In genomic region chr5:134622069-134622468, GRCm38 (mm10) we compare ENCODE assay signal across 13 mouse cellular contexts. TPM values are rescaled to one million over a fixed set of nuclear protein-coding genes. Genes with fewer than 3 reads are reported as not detected.
DNase-seq lines count a peak whose midpoint lies in the region; ATAC-seq lines count a peak whose summit lies in the region.
"Had no signal": no experiment of that assay in that cellular context is flagged by ENCODE, and none has a peak within 500 bp of the region (broad histone marks: within the 10 kb centered on the region; RNA-seq: fewer than 3 reads in every experiment).

No protein-coding gene starts in this region.

- peak; percentile 63 for DNase-seq in midbrain, embryonic 14.5 days
- no peak for DNase-seq in midbrain, embryonic 10.5 days (ENCODE audit: low spot score)
- DNase-seq in cerebellum, adult 18-20 months: peak; percentile 40 to 44
- peak; percentile 42 to 49 for DNase-seq in cerebellum, postnatal 36 days
- peak; percentile 77 to 78 for DNase-seq in layer of hippocampus, postnatal 36 days
- DNase-seq in spleen, adult 18-20 months: no peak
- DNase-seq: adrenal gland, adult 8-10 months; liver, embryonic 13.5 days; lung, postnatal 36 days had no signal

- peaks cover 98% of the 10 kb centered on the region for H3K36me3 ChIP-seq in midbrain, embryonic 14.5 days (ENCODE audit: control insufficient read depth, insufficient read depth, low read length)
- H3K36me3 ChIP-seq in midbrain, embryonic 10.5 days: peaks cover 100% of the 10 kb centered on the region

- no peaks in the 10 kb centered on the region for H3K9me3 ChIP-seq in midbrain, embryonic 14.5 days (ENCODE audit: control insufficient read depth, low read length)
- no peaks in the 10 kb centered on the region for H3K9me3 ChIP-seq in midbrain, embryonic 10.5 days (replicated peaks)
- H3K9me3 ChIP-seq: embryonic facial prominence, embryonic 12.5 days; liver, embryonic 13.5 days; midbrain, embryonic 13.5 days; neural tube, embryonic 12.5 days had no signal

- H3K9ac ChIP-seq in midbrain, embryonic 14.5 days (replicated peaks; ENCODE audit: low read length): no peak overlapping the region
- H3K9ac ChIP-seq: embryonic facial prominence, embryonic 12.5 days; liver, embryonic 13.5 days; midbrain, embryonic 13.5 days; neural tube, embryonic 12.5 days had no signal

- 78% methylated on average over 2 of the region's 2 CpGs for WGBS in midbrain, embryonic 14.5 days
- WGBS in midbrain, embryonic 10.5 days: 96% methylated on average over 2 of the region's 2 CpGs

- no peak overlapping the region for H3K4me2 ChIP-seq in midbrain, embryonic 14.5 days (ENCODE audit: low read length)
- H3K4me2 ChIP-seq: embryonic facial prominence, embryonic 12.5 days; liver, embryonic 13.5 days; midbrain, embryonic 13.5 days; neural tube, embryonic 12.5 days had no signal

- no peak for ATAC-seq in midbrain, embryonic 14.5 days (ENCODE audit: low FRiP score, low TSS enrichment)
- ATAC-seq in erythroid progenitor cell, adult 5-6 weeks (replicated peaks; ENCODE audit: low FRiP score, poor library complexity, severe bottlenecking): no peak
- ATAC-seq: midbrain, embryonic 13.5 days had no signal

- no peak overlapping the region for H3K27ac ChIP-seq in midbrain, embryonic 14.5 days (replicated peaks; ENCODE audit: low read depth, low read length)
- no peak overlapping the region for H3K27ac ChIP-seq in midbrain, embryonic 10.5 days (replicated peaks)
- H3K27ac ChIP-seq: embryonic facial prominence, embryonic 12.5 days; liver, embryonic 13.5 days; midbrain, embryonic 13.5 days; neural tube, embryonic 12.5 days had no signal

- H3K4me3 ChIP-seq in midbrain, embryonic 14.5 days (replicated peaks; ENCODE audit: low read depth, low read length): no peak overlapping the region
- no peak overlapping the region for H3K4me3 ChIP-seq in midbrain, embryonic 10.5 days
- H3K4me3 ChIP-seq: embryonic facial prominence, embryonic 12.5 days; liver, embryonic 13.5 days; midbrain, embryonic 13.5 days; neural tube, embryonic 12.5 days had no signal

- H3K4me1 ChIP-seq in midbrain, embryonic 14.5 days (ENCODE audit: control insufficient read depth, insufficient read depth, low read length): no peaks in the 10 kb centered on the region
- no peaks in the 10 kb centered on the region for H3K4me1 ChIP-seq in midbrain, embryonic 10.5 days
- H3K4me1 ChIP-seq: embryonic facial prominence, embryonic 12.5 days; liver, embryonic 13.5 days; midbrain, embryonic 13.5 days; neural tube, embryonic 12.5 days had no signal

- H3K27me3 ChIP-seq in midbrain, embryonic 14.5 days (ENCODE audit: control insufficient read depth, insufficient read depth, low read length): no peaks in the 10 kb centered on the region
- H3K27me3 ChIP-seq in midbrain, embryonic 10.5 days (ENCODE audit: low read depth, poor library complexity, severe bottlenecking): no peaks in the 10 kb centered on the region
- H3K27me3 ChIP-seq: embryonic facial prominence, embryonic 12.5 days; liver, embryonic 13.5 days; midbrain, embryonic 13.5 days; neural tube, embryonic 12.5 days had no signal

RNA-seq across cellular contexts. Expression of gene Lat2, which starts 7.2 kb away (rescaled TPM):
- polyA plus RNA-seq in midbrain, embryonic 14.5 days (2014; fragmentation: Nextera tagmentation; extraction: Ambion mirVana): 1.5 and 2.7 TPM in 2 replicates
- polyA plus RNA-seq in midbrain, embryonic 10.5 days (2016; fragmentation: Nextera tagmentation; extraction: Ambion mirVana): 3.6 and 4.6 TPM in 2 replicates
- 1 to 10 TPM; 3.4 to 3.7 TPM for total RNA-seq in layer of hippocampus, postnatal 36 days (2021)
- 4.2 and 9.4 TPM in 2 replicates for total RNA-seq in erythroid progenitor cell, adult 5-6 weeks (2015; ENCODE audit: low replicate concordance)
- total RNA-seq in erythroid progenitor cell, adult 5-6 weeks (2017; ENCODE audit: low replicate concordance): 4.0 and 14.3 TPM in 2 replicates

RNA-seq across cellular contexts. Expression of gene Eif4h, which starts 17.2 kb away (rescaled TPM):
- 357 and 372 TPM in 2 replicates for polyA plus RNA-seq in midbrain, embryonic 14.5 days (2014; fragmentation: Nextera tagmentation; extraction: Ambion mirVana)
- 537 and 556 TPM in 2 replicates for polyA plus RNA-seq in midbrain, embryonic 10.5 days (2016; fragmentation: Nextera tagmentation; extraction: Ambion mirVana)
- 100 to 1,000 TPM; 304 to 317 TPM for total RNA-seq in layer of hippocampus, postnatal 36 days (2021)
- 105 and 157 TPM in 2 replicates for total RNA-seq in erythroid progenitor cell, adult 5-6 weeks (2015; ENCODE audit: low replicate concordance)
- 150 and 178 TPM in 2 replicates for total RNA-seq in erythroid progenitor cell, adult 5-6 weeks (2017; ENCODE audit: low replicate concordance)

RNA-seq across cellular contexts. Expression of gene Rfc2, which starts 40.9 kb away (rescaled TPM):
- 165 and 191 TPM in 2 replicates for polyA plus RNA-seq in midbrain, embryonic 14.5 days (2014; fragmentation: Nextera tagmentation; extraction: Ambion mirVana)
- 381 and 432 TPM in 2 replicates for polyA plus RNA-seq in midbrain, embryonic 10.5 days (2016; fragmentation: Nextera tagmentation; extraction: Ambion mirVana)
- total RNA-seq in layer of hippocampus, postnatal 36 days (2021): 10 to 100 TPM; 50.0 to 50.5 TPM
- 83.4 and 101 TPM in 2 replicates for total RNA-seq in erythroid progenitor cell, adult 5-6 weeks (2015; ENCODE audit: low replicate concordance)
- total RNA-seq in erythroid progenitor cell, adult 5-6 weeks (2017; ENCODE audit: low replicate concordance): 51.7 and 56.7 TPM in 2 replicates

Comparison
In these comparisons a context has a peak if more than half of its experiments do, and no peak if none do; other contexts are left out.
1. DNase-seq: peak in midbrain, embryonic 14.5 days (single experiment), cerebellum, adult 18-20 months (2 of 2), cerebellum, postnatal 36 days (2 of 2) and layer of hippocampus, postnatal 36 days (2 of 2); none in midbrain, embryonic 10.5 days (single experiment) and spleen, adult 18-20 months (0 of 2).